Mouse (Mus musculus): ENCODE measurements at regions not wholly inside any gene's neighbourhood (a gene's known extent, or its start where the extent isn't known, plus 50 kb on each side); places are given as distances from the start of the nearest gene placed in this dataset.
A peak's percentile ranks its signal among the peaks of the same experiment; 100 is the strongest.
"Not testable (repeated sequence)": the region's sequence is repeated elsewhere in the genome, so short reads cannot be mapped to it uniquely, and the experiment has no call there.

GRCm38 (mm10) chr14:52792600-52792999 is 297.1 kb upstream of the Olfr1507 start:
- DNase-seq = not testable (repeated sequence)

GRCm38 (mm10) chr14:52791828-52792227 is 296.3 kb upstream of the Olfr1507 start:
- peak; percentile 17 to 27 for DNase-seq

GRCm38 (mm10) chr14:52782832-52783231 is 287.3 kb upstream of the Olfr1507 start:
- not testable (repeated sequence) for DNase-seq

DNA sequence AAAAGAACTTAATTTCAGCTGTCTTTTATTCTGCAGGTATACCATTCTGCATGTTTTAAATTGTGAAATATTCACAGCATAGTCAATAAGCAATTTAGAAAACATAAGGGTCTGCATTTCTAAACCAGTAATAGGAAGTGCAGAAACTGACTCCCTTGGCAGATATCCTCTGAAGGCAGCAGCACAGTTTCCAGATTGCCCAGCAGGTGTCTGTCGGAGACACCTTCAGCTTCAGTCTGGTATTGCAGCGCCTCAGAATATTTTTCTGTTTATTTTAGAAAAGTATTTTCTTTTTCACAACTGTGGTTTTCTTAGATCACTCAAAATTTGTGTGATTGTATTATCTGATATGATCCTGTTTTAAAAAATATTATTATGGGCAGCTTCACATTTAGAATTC is 280.3 kb upstream of the Olfr1507 start:
- DNase-seq = not testable (repeated sequence)

DNA sequence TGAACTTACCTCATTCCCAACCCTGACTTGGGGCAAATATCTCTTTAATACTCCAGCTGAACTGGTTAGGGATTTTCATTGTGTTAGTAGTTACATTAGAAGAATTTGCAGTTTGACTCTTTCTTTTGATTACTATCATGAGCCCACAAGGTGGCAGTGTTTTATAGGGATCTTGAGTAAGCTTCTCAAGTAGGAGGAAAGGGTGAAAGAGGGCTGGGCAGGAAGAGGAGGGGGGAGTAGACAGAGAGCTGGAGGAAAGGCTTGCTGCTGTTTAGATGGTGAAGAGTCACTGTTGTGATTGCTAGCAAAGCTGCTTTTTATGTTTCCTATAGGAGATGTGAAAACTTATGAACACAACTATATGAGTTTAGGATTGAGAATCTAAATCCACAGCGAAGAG is 273.9 kb upstream of the Olfr1507 start:
- peak; percentile 19 to 61 for DNase-seq

- DNase-seq = peak in 1 of 2 experiments; percentile 36
These were observed 256.6 kb upstream of the Olfr1507 start for GRCm38 (mm10) chr14:52752159-52752558.

DNA sequence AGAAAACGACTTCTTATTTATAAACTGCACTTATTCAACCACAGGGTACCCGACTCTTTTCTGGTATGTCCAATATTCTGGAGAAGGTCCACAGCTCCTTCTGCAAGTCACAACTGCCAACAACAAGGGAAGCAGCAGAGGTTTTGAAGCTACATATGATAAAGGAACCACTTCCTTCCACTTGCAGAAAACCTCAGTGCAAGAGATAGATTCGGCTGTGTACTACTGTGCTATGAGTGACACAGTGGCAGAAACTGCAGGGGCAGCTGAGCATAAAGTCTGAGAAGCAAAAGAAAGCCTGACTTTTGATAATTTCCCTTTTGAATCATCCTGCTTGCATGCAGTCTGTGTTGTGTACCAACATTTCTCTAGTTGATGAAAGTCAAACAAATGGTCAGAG is 231.1 kb upstream of the Olfr1507 start:
- not testable (repeated sequence) for DNase-seq

GRCm38 (mm10) chr14:52724988-52725387 is 229.4 kb upstream of the Olfr1507 start:
- DNase-seq = not testable (repeated sequence)

GRCm38 (mm10) chr14:52720640-52721039 is 225.1 kb upstream of the Olfr1507 start:
- peak; percentile 2 to 9 for DNase-seq

- not testable (repeated sequence) for DNase-seq
These were observed 205.3 kb upstream of the Olfr1507 start for GRCm38 (mm10) chr14:52700851-52701250.

DNA sequence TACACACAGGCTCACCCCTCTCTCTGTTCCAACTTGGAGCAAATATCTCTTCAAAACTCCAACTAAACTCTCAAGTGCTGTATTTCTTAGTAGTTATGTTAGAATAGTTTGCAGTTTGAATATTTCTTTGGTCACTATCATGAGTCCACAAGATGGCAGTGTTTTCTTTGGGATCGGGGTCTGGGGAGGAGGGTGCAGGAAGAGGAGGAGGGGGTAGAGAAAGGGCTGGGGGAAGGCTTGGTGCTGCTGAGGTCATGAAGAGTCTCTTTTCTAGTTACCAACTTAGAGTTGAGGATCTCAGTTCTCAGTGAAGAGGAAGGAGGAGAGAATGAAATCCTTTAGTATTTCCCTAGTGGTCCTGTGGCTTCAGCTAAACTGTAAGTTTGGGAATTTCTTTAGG is 188.1 kb upstream of the Olfr1507 start:
- DNase-seq = not testable (repeated sequence)

DNA sequence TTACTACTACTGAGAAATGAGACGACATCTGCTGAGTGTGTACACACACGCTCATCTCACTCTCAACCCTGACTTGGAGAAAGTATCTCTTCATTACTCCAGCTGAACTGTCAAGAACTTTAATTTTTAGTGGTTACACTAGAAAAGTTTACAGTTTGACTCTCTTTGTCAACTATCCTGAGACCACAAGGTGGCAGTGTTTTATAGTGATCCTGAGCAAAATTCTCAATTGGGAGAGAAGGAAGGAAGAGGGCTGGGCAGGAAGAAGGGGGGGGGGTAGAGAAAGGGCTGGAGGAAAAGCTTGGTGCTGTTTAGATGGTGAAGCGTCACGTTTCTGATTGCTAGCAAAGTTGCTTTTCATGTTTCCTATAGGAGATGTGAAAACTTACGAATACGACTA is 158.8 kb upstream of the Olfr1507 start:
- DNase-seq = no peak

GRCm38 (mm10) chr14:52638179-52638578 is 142.6 kb upstream of the Olfr1507 start:
- DNase-seq = no peak

GRCm38 (mm10) chr14:52622184-52622583 is 126.6 kb upstream of the Olfr1507 start:
- DNase-seq = peak; percentile 57 to 58

- DNase-seq = peak; percentile 59 to 61
These were observed 84.8 kb upstream of the Olfr1507 start for GRCm38 (mm10) chr14:52580319-52580718.

- peak; percentile 57 to 73 for DNase-seq
These were observed 71.4 kb upstream of the Olfr1507 start for GRCm38 (mm10) chr14:52566920-52567319.

DNA sequence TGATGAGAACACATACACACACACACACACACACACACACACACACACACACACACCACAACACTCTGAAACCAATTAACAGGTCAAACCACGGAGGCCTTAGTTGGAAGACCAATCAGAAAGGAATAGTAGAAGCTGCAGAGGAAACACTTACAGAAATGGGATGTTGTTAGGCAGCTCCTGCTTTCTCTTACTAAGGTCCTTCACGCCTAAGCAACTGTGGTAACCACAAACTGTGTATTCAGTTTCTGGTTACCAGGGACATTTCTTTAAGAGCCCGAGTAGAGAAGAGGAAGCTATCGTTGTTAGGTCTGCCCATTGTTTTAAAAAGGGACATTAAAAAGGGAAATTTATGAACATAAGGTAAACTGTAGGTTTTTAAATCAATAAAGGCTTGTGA is 70.1 kb upstream of the Olfr1507 start:
- no peak for DNase-seq

GRCm38 (mm10) chr14:52556340-52556739 is 60.8 kb upstream of the Olfr1507 start:
- DNase-seq = not testable (repeated sequence)

- no peak for DNase-seq
These were observed 57.9 kb upstream of the Olfr1507 start for GRCm38 (mm10) chr14:52553399-52553798.

DNA sequence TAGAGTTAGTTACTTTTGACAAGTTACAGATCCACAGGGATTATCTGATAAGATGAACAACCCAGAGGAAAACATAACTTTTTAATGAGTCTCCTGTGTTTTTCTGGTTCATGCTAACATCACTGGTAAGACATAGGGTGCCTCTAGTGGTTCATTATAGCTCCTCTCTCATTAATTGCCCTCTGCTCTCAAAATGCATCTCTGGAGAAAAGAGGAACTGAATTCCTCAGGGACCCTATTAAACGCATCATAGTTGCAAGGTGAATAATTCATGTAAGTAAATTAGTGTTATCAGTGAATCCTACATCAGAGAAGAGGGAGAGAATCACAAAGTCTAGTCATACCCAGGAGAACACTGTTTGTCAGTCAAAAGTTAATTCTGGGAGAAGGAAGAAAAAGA is 52.4 kb upstream of the Olfr1507 start:
- no peak for DNase-seq

All from thymus, postnatal 36 days (tissue).